Mouse (Mus musculus): ENCODE results near the gene Neil1. TPM values are rescaled to one million over a fixed set of nuclear protein-coding genes. Genes with fewer than 3 reads are reported as not detected.

Gene Neil1
- polyA plus RNA-seq, 1 experiment from 2014 or later = 9.3 TPM

Other genes with a start within 250 kb of the Neil1 start
- 11.9 and 12.3 TPM in 2 replicates for gene Snx33, start 219.9 kb downstream of the Neil1 start, polyA plus RNA-seq (2015; fragmentation: Nextera tagmentation; extraction: Ambion mirVana)
- gene Imp3, start 210.8 kb downstream of the Neil1 start, polyA plus RNA-seq (2015; fragmentation: Nextera tagmentation; extraction: Ambion mirVana) = 89.7 and 92.6 TPM in 2 replicates
- gene Snupn, start 197.4 kb downstream of the Neil1 start, polyA plus RNA-seq (2015; fragmentation: Nextera tagmentation; extraction: Ambion mirVana) = 27.2 and 29.4 TPM in 2 replicates
- gene Ptpn9, start 153.4 kb downstream of the Neil1 start, polyA plus RNA-seq (2015; fragmentation: Nextera tagmentation; extraction: Ambion mirVana) = 23.6 TPM in 2 replicates
- gene Sin3a, start 76.3 kb downstream of the Neil1 start, polyA plus RNA-seq (2015; fragmentation: Nextera tagmentation; extraction: Ambion mirVana) = 36.7 and 42.3 TPM in 2 replicates
- gene Man2c1, start 17.6 kb downstream of the Neil1 start, polyA plus RNA-seq (2015; fragmentation: Nextera tagmentation; extraction: Ambion mirVana) = 79.0 and 95.6 TPM in 2 replicates
- 107 and 130 TPM in 2 replicates for gene Commd4, start 10.0 kb upstream of the Neil1 start, polyA plus RNA-seq (2015; fragmentation: Nextera tagmentation; extraction: Ambion mirVana)
- gene Trcg1, start 88.3 kb upstream of the Neil1 start, polyA plus RNA-seq (2015; fragmentation: Nextera tagmentation; extraction: Ambion mirVana) = not detected in 2 replicates
- gene 1700017B05Rik, start 114.3 kb upstream of the Neil1 start, polyA plus RNA-seq (2015; fragmentation: Nextera tagmentation; extraction: Ambion mirVana) = 23.0 and 26.3 TPM in 2 replicates